Mouse (Mus musculus): ENCODE results near the gene Gm21885. TPM values are rescaled to one million over a fixed set of nuclear protein-coding genes. Genes with fewer than 3 reads are reported as not detected.
"Not testable (repeated sequence)": the region's sequence is repeated elsewhere in the genome, so short reads cannot be mapped to it uniquely, and the experiment has no call there.

Gene Gm21885
- polyA plus RNA-seq, 1 experiment from 2014 or later, result 0.45 TPM

GRCm38 (mm10) chr11:94246789-94247061, 34.9 kb upstream of the Gm21885 start:
- ATAC-seq (replicated peaks), result no peak
- H3K36me3 ChIP-seq, result no peaks in the 10 kb centered on the region
- peaks cover 29% of the 10 kb centered on the region for H3K4me1 ChIP-seq
- 65% methylated on average over 8 of the region's 8 CpGs for WGBS
- H3K9ac ChIP-seq (replicated peaks), result no peak overlapping the region
- H3K27ac ChIP-seq (replicated peaks), result peak overlapping the region; percentile 70
- no peak overlapping the region for H3K4me3 ChIP-seq
- no peaks in the 10 kb centered on the region for H3K9me3 ChIP-seq
- H3K4me2 ChIP-seq (replicated peaks), result no peak overlapping the region
- H3K27me3 ChIP-seq, result no peaks in the 10 kb centered on the region

GRCm38 (mm10) chr11:94253156-94253555, 28.5 kb upstream of the Gm21885 start:
- no peaks in the 10 kb centered on the region for H3K36me3 ChIP-seq
- no peak for ATAC-seq (replicated peaks)
- no peak overlapping the region for H3K4me2 ChIP-seq (replicated peaks)
- 85% methylated on average over 9 of the region's 9 CpGs for WGBS
- no peak overlapping the region for H3K4me3 ChIP-seq
- H3K27me3 ChIP-seq, result no peaks in the 10 kb centered on the region
- no peaks in the 10 kb centered on the region for H3K9me3 ChIP-seq
- H3K4me1 ChIP-seq, result peaks cover 19% of the 10 kb centered on the region
- H3K9ac ChIP-seq (replicated peaks), result no peak overlapping the region
- no peak overlapping the region for H3K27ac ChIP-seq (replicated peaks)

GRCm38 (mm10) chr11:94253691-94254090, 28.0 kb upstream of the Gm21885 start:
- Histone ChIP-seq H3K27me3 (no peaks in the 10 kb centered on the region), H3K36me3 (no peaks in the 10 kb centered on the region), H3K4me3 (no peak overlapping the region), H3K27ac (replicated peaks) (no peak overlapping the region), H3K4me1 (peaks cover 24% of the 10 kb centered on the region), H3K4me2 (replicated peaks) (no peak overlapping the region), H3K9ac (replicated peaks) (no peak overlapping the region), H3K9me3 (no peaks in the 10 kb centered on the region)
- WGBS, result 90% methylated on average over 10 of the region's 10 CpGs
- ATAC-seq (replicated peaks), result no peak

- Histone ChIP-seq H3K9ac (replicated peaks) (no peak overlapping the region), H3K36me3 (no peaks in the 10 kb centered on the region), H3K4me1 (peaks cover 24% of the 10 kb centered on the region), H3K9me3 (no peaks in the 10 kb centered on the region), H3K27ac (replicated peaks) (0 out of 2 replicates have a peak overlapping the region, but pooled peaks have one; percentile 31), H3K27me3 (no peaks in the 10 kb centered on the region), H3K4me2 (replicated peaks) (no peak overlapping the region), H3K4me3 (no peak overlapping the region)
- 43% methylated on average over 5 of the region's 5 CpGs for WGBS
- ATAC-seq (replicated peaks), result peak; percentile 48; the same call in 1 of the 2 replicates
Measured at GRCm38 (mm10) chr11:94255733-94256132, 25.9 kb upstream of the Gm21885 start.

GRCm38 (mm10) chr11:94257987-94258386, 23.7 kb upstream of the Gm21885 start:
- Histone ChIP-seq H3K9ac (replicated peaks) (no peak overlapping the region), H3K27me3 (no peaks in the 10 kb centered on the region), H3K4me1 (peaks cover 24% of the 10 kb centered on the region), H3K4me2 (replicated peaks) (no peak overlapping the region), H3K27ac (replicated peaks) (no peak overlapping the region), H3K4me3 (no peak overlapping the region), H3K9me3 (no peaks in the 10 kb centered on the region), H3K36me3 (no peaks in the 10 kb centered on the region)
- peak; percentile 79 for ATAC-seq (replicated peaks)
- WGBS, result 41% methylated on average over 14 of the region's 14 CpGs

- no peak for ATAC-seq (replicated peaks)
- Histone ChIP-seq H3K27ac (replicated peaks) (no peak overlapping the region), H3K27me3 (no peaks in the 10 kb centered on the region), H3K9ac (replicated peaks) (no peak overlapping the region), H3K4me3 (no peak overlapping the region), H3K9me3 (no peaks in the 10 kb centered on the region), H3K4me1 (peaks cover 22% of the 10 kb centered on the region), H3K4me2 (replicated peaks) (no peak overlapping the region), H3K36me3 (no peaks in the 10 kb centered on the region)
- 45% methylated on average over 4 of the region's 4 CpGs for WGBS
Measured at GRCm38 (mm10) chr11:94259814-94260213, 21.9 kb upstream of the Gm21885 start.

GRCm38 (mm10) chr11:94261585-94262370, 19.9 kb upstream of the Gm21885 start:
- WGBS, result 78% methylated on average over 6 of the region's 6 CpGs
- H3K36me3 ChIP-seq, result no peaks in the 10 kb centered on the region
- H3K27me3 ChIP-seq, result no peaks in the 10 kb centered on the region
- H3K9me3 ChIP-seq, result no peaks in the 10 kb centered on the region
- H3K9ac ChIP-seq (replicated peaks), result no peak overlapping the region
- H3K4me2 ChIP-seq (replicated peaks), result no peak overlapping the region
- peaks cover 19% of the 10 kb centered on the region; the same call in 1 of the 2 replicates for H3K4me1 ChIP-seq
- ATAC-seq (replicated peaks), result no peak
- H3K27ac ChIP-seq (replicated peaks), result no peak overlapping the region
- H3K4me3 ChIP-seq, result no peak overlapping the region

- under 1% methylated on average over 18 of the region's 18 CpGs for WGBS
- H3K4me2 ChIP-seq (replicated peaks), result peak overlapping the region; percentile 51
- peaks cover 9% of the 10 kb centered on the region; the same call in 1 of the 2 replicates for H3K4me1 ChIP-seq
- ATAC-seq (replicated peaks), result peak; percentile 59
- no peaks in the 10 kb centered on the region for H3K9me3 ChIP-seq
- H3K36me3 ChIP-seq, result no peaks in the 10 kb centered on the region
- no peaks in the 10 kb centered on the region for H3K27me3 ChIP-seq
- peak overlapping the region; percentile 35 for H3K9ac ChIP-seq (replicated peaks)
- H3K4me3 ChIP-seq, result peak overlapping the region; percentile 36
- no peak overlapping the region; the same call in 1 of the 2 replicates for H3K27ac ChIP-seq (replicated peaks)
Measured at GRCm38 (mm10) chr11:94265134-94265785, 16.4 kb upstream of the Gm21885 start.

- H3K4me3 ChIP-seq; H3K36me3 ChIP-seq; H3K9ac ChIP-seq (replicated peaks); ATAC-seq (replicated peaks); H3K4me1 ChIP-seq; H3K27me3 ChIP-seq; H3K9me3 ChIP-seq; H3K4me2 ChIP-seq (replicated peaks); H3K27ac ChIP-seq (replicated peaks): not testable (repeated sequence)
- 82% methylated on average over 3 of the region's 3 CpGs for WGBS
Measured at GRCm38 (mm10) chr11:94266155-94266554, 15.5 kb upstream of the Gm21885 start.

- Histone ChIP-seq H3K27me3 (no peaks in the 10 kb centered on the region), H3K27ac (replicated peaks) (no peak overlapping the region), H3K36me3 (no peaks in the 10 kb centered on the region), H3K4me2 (replicated peaks) (no peak overlapping the region), H3K4me3 (no peak overlapping the region), H3K9ac (replicated peaks) (no peak overlapping the region), H3K4me1 (peaks cover 9% of the 10 kb centered on the region; the same call in 1 of the 2 replicates), H3K9me3 (no peaks in the 10 kb centered on the region)
- ATAC-seq (replicated peaks), result no peak
Measured at GRCm38 (mm10) chr11:94268761-94269160, 12.9 kb upstream of the Gm21885 start.

- no peaks in the 10 kb centered on the region for H3K27me3 ChIP-seq
- peaks cover 8% of the 10 kb centered on the region; the same call in 1 of the 2 replicates for H3K4me1 ChIP-seq
- ATAC-seq (replicated peaks), result no peak
- H3K4me3 ChIP-seq, result no peak overlapping the region
- no peak overlapping the region for H3K9ac ChIP-seq (replicated peaks)
- no peak overlapping the region for H3K27ac ChIP-seq (replicated peaks)
- H3K9me3 ChIP-seq, result no peaks in the 10 kb centered on the region
- no peak overlapping the region for H3K4me2 ChIP-seq (replicated peaks)
- no peaks in the 10 kb centered on the region for H3K36me3 ChIP-seq
- WGBS, result 83% methylated on average over 7 of the region's 7 CpGs
Measured at GRCm38 (mm10) chr11:94269906-94270305, 11.8 kb upstream of the Gm21885 start.

- H3K9ac ChIP-seq (replicated peaks), result no peak overlapping the region
- H3K36me3 ChIP-seq, result no peaks in the 10 kb centered on the region
- no peak overlapping the region for H3K4me3 ChIP-seq
- H3K27ac ChIP-seq (replicated peaks), result no peak overlapping the region
- no peaks in the 10 kb centered on the region for H3K9me3 ChIP-seq
- H3K4me1 ChIP-seq, result no peaks in the 10 kb centered on the region
- 82% methylated on average over 2 of the region's 2 CpGs for WGBS
- H3K4me2 ChIP-seq (replicated peaks), result no peak overlapping the region
- H3K27me3 ChIP-seq, result no peaks in the 10 kb centered on the region
- ATAC-seq (replicated peaks), result no peak
Measured at GRCm38 (mm10) chr11:94271015-94271414, 10.7 kb upstream of the Gm21885 start.
